Mouse (Mus musculus) ES-Bruce4 (cell line): ENCODE data around the gene Acaca. TPM values are rescaled to one million over a fixed set of nuclear protein-coding genes. Genes with fewer than 3 reads are reported as not detected.

Experiments used
- H3K27ac ChIP-seq: 2 replicates; pipeline ENCODE4 v1.5.1; 2012; ENCODE audit warnings: low read length, inconsistent platforms; ENCODE audit not compliant: insufficient read depth
- H3K27me3 ChIP-seq: 2 replicates; pipeline ENCODE4 v1.6.1; 2012; ENCODE audit warnings: mild to moderate bottlenecking, low read length, inconsistent platforms; ENCODE audit not compliant: control insufficient read depth, poor library complexity, insufficient read depth, severe bottlenecking
- H3K36me3 ChIP-seq: 2 replicates; pipeline ENCODE4 v1.6.1; 2012; ENCODE audit warnings: inconsistent platforms, mild to moderate bottlenecking, low read length, moderate library complexity; ENCODE audit not compliant: control insufficient read depth, poor library complexity, insufficient read depth, severe bottlenecking
- H3K4me1 ChIP-seq: one replicate; pipeline ENCODE4 v1.8.1; 2011; ENCODE audit warnings: low read length; ENCODE audit not compliant: control insufficient read depth, insufficient read depth
- H3K4me3 ChIP-seq: 2 replicates; pipeline ENCODE4 v1.5.1; 2011; ENCODE audit warnings: low read depth, mild to moderate bottlenecking, low read length
- H3K9ac ChIP-seq: 2 replicates; pipeline ENCODE4 v1.6.1; 2012; ENCODE audit warnings: low read depth, mild to moderate bottlenecking, inconsistent platforms; ENCODE audit not compliant: poor library complexity, severe bottlenecking
- H3K9me3 ChIP-seq: replicated peaks from 2 replicates; pipeline ENCODE4 v1.6.1; 2012; ENCODE audit warnings: mild to moderate bottlenecking, low read length, inconsistent platforms; ENCODE audit not compliant: control insufficient read depth, poor library complexity, insufficient read depth, severe bottlenecking
- CTCF ChIP-seq: IDR thresholded peaks from one replicate; pipeline ENCODE4 v1.8.1; 2011; ENCODE audit warnings: low read depth, low read length
- EP300 ChIP-seq: IDR thresholded peaks from 2 replicates; pipeline ENCODE4 v1.6.1; 2011; ENCODE audit warnings: low read depth, low read length; ENCODE audit not compliant: insufficient read depth
- POLR2A ChIP-seq: IDR thresholded peaks from one replicate; pipeline ENCODE4 v1.8.1; 2011; ENCODE audit warnings: low read length; ENCODE audit not compliant: insufficient read depth
- polyA plus RNA-seq: library from polyadenylated mRNA; stranded (reverse); fragments of >200 nt; gene quantifications from 2 replicates; pipeline ENCODE4 v1.2.4, GENCODE M21; 2011; ENCODE audit warnings: low read depth; ENCODE audit not compliant: missing spikeins, insufficient read depth, insufficient read length

Gene Acaca
- polyA plus RNA-seq, 1 experiment: 49.5 TPM

- H3K4me3 ChIP-seq: no peak overlapping the region
- H3K27me3 ChIP-seq: no peaks in the 10 kb centered on the region
- no peak overlapping the region for H3K27ac ChIP-seq
- no peak for TF ChIP-seq EP300
- no peak for TF ChIP-seq CTCF
- TF ChIP-seq POLR2A: no peak
- peaks cover 2% of the 10 kb centered on the region for H3K36me3 ChIP-seq
- no peaks in the 10 kb centered on the region for H3K9me3 ChIP-seq
- no peaks in the 10 kb centered on the region for H3K4me1 ChIP-seq
- no peak overlapping the region for H3K9ac ChIP-seq
Observed at GRCm38 (mm10) chr11:84344522-84345236, 215.2 kb downstream of the Acaca start.

GRCm38 (mm10) chr11:84347766-84348165 lies 218.3 kb downstream of the Acaca start:
- Histone ChIP-seq H3K27ac (no peak overlapping the region), H3K4me1 (no peaks in the 10 kb centered on the region), H3K27me3 (no peaks in the 10 kb centered on the region), H3K9ac (no peak overlapping the region), H3K36me3 (peaks cover 3% of the 10 kb centered on the region), H3K4me3 (no peak overlapping the region), H3K9me3 (no peaks in the 10 kb centered on the region)
- TF ChIP-seq EP300 (no peak), CTCF (no peak), POLR2A (no peak)

GRCm38 (mm10) chr11:84348843-84349825 lies 219.7 kb downstream of the Acaca start:
- H3K9me3 ChIP-seq: no peaks in the 10 kb centered on the region
- H3K9ac ChIP-seq: no peak overlapping the region
- TF ChIP-seq CTCF (no peak), POLR2A (no peak), EP300 (no peak)
- H3K4me3 ChIP-seq: no peak overlapping the region
- no peaks in the 10 kb centered on the region for H3K4me1 ChIP-seq
- H3K27ac ChIP-seq: no peak overlapping the region
- peaks cover 3% of the 10 kb centered on the region for H3K36me3 ChIP-seq
- no peaks in the 10 kb centered on the region for H3K27me3 ChIP-seq

GRCm38 (mm10) chr11:84351150-84351549 lies 221.7 kb downstream of the Acaca start:
- Histone ChIP-seq H3K4me1 (no peaks in the 10 kb centered on the region), H3K9ac (no peak overlapping the region), H3K9me3 (no peaks in the 10 kb centered on the region), H3K27me3 (no peaks in the 10 kb centered on the region), H3K27ac (no peak overlapping the region), H3K4me3 (no peak overlapping the region), H3K36me3 (peaks cover 3% of the 10 kb centered on the region; the same call in 1 of the 2 replicates)
- TF ChIP-seq POLR2A (no peak), EP300 (no peak), CTCF (no peak)

- Histone ChIP-seq H3K4me3 (no peak overlapping the region), H3K27me3 (no peaks in the 10 kb centered on the region)
Observed at GRCm38 (mm10) chr11:84353058-84353726, 223.7 kb downstream of the Acaca start.

More at GRCm38 (mm10) chr11:84353058-84353726, 223.7 kb downstream of the Acaca start:
- no peak overlapping the region for H3K9ac ChIP-seq
- H3K27ac ChIP-seq: no peak overlapping the region
- H3K4me1 ChIP-seq: no peaks in the 10 kb centered on the region
- H3K36me3 ChIP-seq: peaks cover 3% of the 10 kb centered on the region; the same call in 1 of the 2 replicates
- H3K9me3 ChIP-seq: no peaks in the 10 kb centered on the region
- no peak for TF ChIP-seq EP300
- no peak for TF ChIP-seq POLR2A
- TF ChIP-seq CTCF: no peak
